Mouse (Mus musculus) embryo, embryonic 11 days (tissue): ENCODE data around the gene Zbtb8os.

Experiments
- DNase-seq: peaks from one replicate; pipeline ENCODE4 v3.0.0-alpha.2; 2015

The Zbtb8os gene

GRCm38 (mm10) chr4:129379805-129380204 lies 44.3 kb downstream of the Zbtb8os start:
- no peak for DNase-seq

- no peak for DNase-seq
Measured at GRCm38 (mm10) chr4:129381148-129381547, 45.7 kb downstream of the Zbtb8os start.

- no peak for DNase-seq
Measured at GRCm38 (mm10) chr4:129382029-129382428, 46.5 kb downstream of the Zbtb8os start.

- no peak for DNase-seq
Measured at GRCm38 (mm10) chr4:129382488-129382887, 47.0 kb downstream of the Zbtb8os start.

- DNase-seq, result no peak
Measured at GRCm38 (mm10) chr4:129383586-129383985, 48.1 kb downstream of the Zbtb8os start.

- no peak for DNase-seq
Measured at GRCm38 (mm10) chr4:129384440-129384839, 48.9 kb downstream of the Zbtb8os start.

- no peak for DNase-seq
Measured at GRCm38 (mm10) chr4:129385685-129386084, 50.2 kb downstream of the Zbtb8os start.

- no peak for DNase-seq
Measured at GRCm38 (mm10) chr4:129386269-129386946, 50.9 kb downstream of the Zbtb8os start.

- no peak for DNase-seq
Measured at GRCm38 (mm10) chr4:129386989-129387388, 51.5 kb downstream of the Zbtb8os start.

GRCm38 (mm10) chr4:129388404-129388803 lies 52.9 kb downstream of the Zbtb8os start:
- peak; percentile 31 for DNase-seq

GRCm38 (mm10) chr4:129390216-129390743 lies 54.8 kb downstream of the Zbtb8os start:
- no peak for DNase-seq

- DNase-seq, result no peak
Measured at GRCm38 (mm10) chr4:129390936-129391557, 55.6 kb downstream of the Zbtb8os start.

- DNase-seq, result no peak
Measured at GRCm38 (mm10) chr4:129394089-129394870, 58.8 kb downstream of the Zbtb8os start.

- DNase-seq, result no peak
Measured at GRCm38 (mm10) chr4:129396960-129397359, 61.5 kb downstream of the Zbtb8os start.

- DNase-seq, result no peak
Measured at GRCm38 (mm10) chr4:129399813-129400212, 64.3 kb downstream of the Zbtb8os start.
